Mouse (Mus musculus) heart, embryonic 14.5 days (tissue): ENCODE data around the gene Ppp3cb. TPM values are rescaled to one million over a fixed set of nuclear protein-coding genes. Genes with fewer than 3 reads are reported as not detected.

ENCODE experiments used
- ATAC-seq: fragments of 200-750 bp; cut with Nextera tagmentation; 2 replicates; pipeline ENCODE4 v1.8.0; 2017; ENCODE audit warnings: low read depth, moderate TSS enrichment; ENCODE audit not compliant: insufficient number of reproducible peaks, insufficient read depth, low FRiP score
- H3K27ac ChIP-seq, 2 experiments: fragments of 200-500 bp in 1 of 2; fragments of 300-500 bp in 1 of 2; sonication (generic) in 1 of 2; replicated peaks in 1 of 2; 2 replicates each; pipeline ENCODE4 v1.5.1; 2012 to 2014; ENCODE audit warnings: low read depth in 2 of 2, low read length in 2 of 2, control low read depth in 1 of 2, mild to moderate bottlenecking in 1 of 2, mixed read lengths in 1 of 2; ENCODE audit not compliant: control insufficient read depth in 1 of 2, insufficient read depth in 1 of 2
- H3K27me3 ChIP-seq: fragments of 300-500 bp; sonication (generic); 2 replicates; pipeline ENCODE4 v1.6.1; 2014; ENCODE audit warnings: mild to moderate bottlenecking, low read length, control low read depth; ENCODE audit not compliant: control insufficient read depth, insufficient read depth
- H3K36me3 ChIP-seq: fragments of 300-500 bp; sonication (generic); 2 replicates; pipeline ENCODE4 v1.6.1; 2014; ENCODE audit warnings: mild to moderate bottlenecking, control low read depth, low read length, mixed read lengths; ENCODE audit not compliant: control insufficient read depth, insufficient read depth
- H3K4me1 ChIP-seq, 2 experiments: fragments of 200-500 bp in 1 of 2; fragments of 300-500 bp in 1 of 2; sonication (generic) in 1 of 2; 2 replicates each; pipeline ENCODE4 v1.6.1; 2012 to 2014; ENCODE audit warnings: low read length in 2 of 2, control low read depth in 1 of 2, mixed read lengths in 1 of 2; ENCODE audit not compliant: control insufficient read depth in 2 of 2, insufficient read depth in 2 of 2
- H3K4me2 ChIP-seq: fragments of 300-500 bp; sonication (generic); 2 replicates; pipeline ENCODE4 v1.6.1; 2014; ENCODE audit warnings: mild to moderate bottlenecking, low read length
- H3K4me3 ChIP-seq, 2 experiments: fragments of 200-500 bp in 1 of 2; fragments of 300-500 bp in 1 of 2; sonication (generic) in 1 of 2; 2 replicates each; pipeline ENCODE4 v1.5.1; 2012 to 2014; ENCODE audit warnings: low read length in 2 of 2, mild to moderate bottlenecking in 2 of 2, control low read depth in 1 of 2, low read depth in 1 of 2, moderate library complexity in 1 of 2; ENCODE audit not compliant: control insufficient read depth in 1 of 2, insufficient read depth in 1 of 2
- H3K9ac ChIP-seq: fragments of 300-500 bp; sonication (generic); 2 replicates; pipeline ENCODE4 v1.6.1; 2014; ENCODE audit warnings: mild to moderate bottlenecking, low read length
- H3K9me3 ChIP-seq: fragments of 300-500 bp; sonication (generic); 2 replicates; pipeline ENCODE4 v1.6.1; 2016; ENCODE audit warnings: low read length, control low read depth; ENCODE audit not compliant: control insufficient read depth
- WGBS: fragments of 180-500 bp; shearing (Covaris S2); extraction: QIAGEN DNeasy Blood & Tissue Kit; methylation state at CpG from one replicate; pipeline ENCODE4 v1.1.7; 2014; 5-methylcytosine and 5-hydroxymethylcytosine counted together
- polyA plus RNA-seq: library from polyadenylated mRNA; unstranded; fragments of >200 nt; fragmentation: Nextera tagmentation; extraction: Ambion mirVana; gene quantifications from 2 replicates; pipeline ENCODE4 v1.2.1, GENCODE M21; 2014

The Ppp3cb gene
- polyA plus RNA-seq, 1 experiment from 2014 or later: 44.2 TPM

DNA sequence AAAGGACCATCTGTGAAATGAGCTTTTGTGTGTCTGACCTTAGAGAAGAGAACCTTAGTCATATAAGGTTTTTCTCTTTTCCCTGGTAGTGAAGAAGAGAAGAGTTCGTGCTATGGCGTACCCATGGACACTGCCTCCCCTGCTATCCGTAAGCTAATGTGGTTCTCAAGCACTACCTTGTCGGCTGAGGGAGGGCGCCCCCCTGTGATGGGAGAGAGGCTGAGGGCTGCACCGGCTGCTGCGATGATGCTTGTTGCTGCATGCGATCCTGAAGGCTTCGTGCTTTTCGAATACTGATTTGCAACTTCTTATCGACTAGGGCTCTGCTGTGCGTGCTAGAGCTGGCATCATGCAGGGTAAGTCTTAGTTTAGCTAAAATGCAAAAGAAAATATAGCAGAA lies 18.3 kb upstream of the Ppp3cb start:
- 70% methylated on average over 12 of the region's 12 CpGs for WGBS
- H3K4me1 ChIP-seq: no peaks in the 10 kb centered on the region
- no peak overlapping the region for H3K4me2 ChIP-seq
- H3K27me3 ChIP-seq: no peaks in the 10 kb centered on the region
- H3K4me3 ChIP-seq: no peak overlapping the region
- H3K27ac ChIP-seq: no peak overlapping the region
- ATAC-seq: no peak
- peaks cover 78% of the 10 kb centered on the region for H3K36me3 ChIP-seq
- no peaks in the 10 kb centered on the region for H3K9me3 ChIP-seq
- no peak overlapping the region for H3K9ac ChIP-seq

DNA sequence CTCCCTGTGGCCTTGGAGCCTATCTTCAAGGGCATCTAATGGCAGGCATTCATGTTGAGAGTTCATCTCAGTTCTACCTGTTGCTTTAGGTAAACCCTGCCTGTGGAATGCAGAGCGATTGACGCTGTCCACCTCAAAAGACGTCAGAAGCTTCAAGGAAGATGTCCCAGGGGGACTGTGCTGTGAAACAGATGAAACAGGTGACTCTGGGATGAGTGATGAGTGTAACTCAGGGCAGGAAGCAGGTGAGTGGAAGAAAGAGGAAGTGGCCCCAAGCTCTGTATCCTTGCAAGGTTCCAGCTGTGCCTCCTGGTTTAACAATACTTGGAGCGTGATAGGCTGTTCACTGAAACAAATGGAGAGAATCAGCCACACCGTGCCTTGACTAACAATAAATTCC lies 15.5 kb upstream of the Ppp3cb start:
- no peaks in the 10 kb centered on the region for H3K27me3 ChIP-seq
- H3K27ac ChIP-seq: no peak overlapping the region
- no peak for ATAC-seq
- 87% methylated on average over 5 of the region's 5 CpGs for WGBS
- no peak overlapping the region for H3K9ac ChIP-seq
- H3K4me1 ChIP-seq: no peaks in the 10 kb centered on the region
- H3K4me2 ChIP-seq: no peak overlapping the region
- H3K4me3 ChIP-seq: no peak overlapping the region
- peaks cover 63% of the 10 kb centered on the region for H3K36me3 ChIP-seq
- H3K9me3 ChIP-seq: no peaks in the 10 kb centered on the region

DNA sequence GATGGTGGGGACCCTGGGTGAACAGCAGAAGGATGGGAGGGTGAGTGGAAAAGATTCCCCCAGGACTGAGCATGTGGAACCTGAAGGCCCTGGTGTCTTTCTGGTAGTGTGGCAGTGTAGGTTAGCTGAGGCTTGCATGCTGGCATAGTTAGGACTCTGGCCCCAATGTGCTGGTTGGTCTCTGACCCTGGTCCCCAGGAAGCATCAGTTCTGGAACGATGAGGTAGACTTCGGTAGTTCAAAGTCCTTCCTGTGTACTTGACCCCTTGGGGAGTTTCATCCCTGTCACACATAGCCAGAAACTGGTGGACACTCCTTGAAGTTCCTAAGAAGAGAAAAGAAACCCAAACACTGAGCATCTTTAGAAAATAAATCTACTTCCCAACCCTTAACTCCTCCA lies 3.8 kb upstream of the Ppp3cb start:
- no peaks in the 10 kb centered on the region for H3K27me3 ChIP-seq
- peaks cover 67% of the 10 kb centered on the region for H3K36me3 ChIP-seq
- H3K4me2 ChIP-seq: no peak overlapping the region
- no peak overlapping the region for H3K9ac ChIP-seq
- H3K4me3 ChIP-seq: no peak overlapping the region
- ATAC-seq: no peak
- H3K27ac ChIP-seq: no peak overlapping the region
- WGBS: 98% methylated on average over 2 of the region's 2 CpGs
- H3K9me3 ChIP-seq: no peaks in the 10 kb centered on the region
- peaks cover 0 to 6% of the 10 kb centered on the region in 2 experiments; a peak in 2 of 4 replicates for H3K4me1 ChIP-seq

DNA sequence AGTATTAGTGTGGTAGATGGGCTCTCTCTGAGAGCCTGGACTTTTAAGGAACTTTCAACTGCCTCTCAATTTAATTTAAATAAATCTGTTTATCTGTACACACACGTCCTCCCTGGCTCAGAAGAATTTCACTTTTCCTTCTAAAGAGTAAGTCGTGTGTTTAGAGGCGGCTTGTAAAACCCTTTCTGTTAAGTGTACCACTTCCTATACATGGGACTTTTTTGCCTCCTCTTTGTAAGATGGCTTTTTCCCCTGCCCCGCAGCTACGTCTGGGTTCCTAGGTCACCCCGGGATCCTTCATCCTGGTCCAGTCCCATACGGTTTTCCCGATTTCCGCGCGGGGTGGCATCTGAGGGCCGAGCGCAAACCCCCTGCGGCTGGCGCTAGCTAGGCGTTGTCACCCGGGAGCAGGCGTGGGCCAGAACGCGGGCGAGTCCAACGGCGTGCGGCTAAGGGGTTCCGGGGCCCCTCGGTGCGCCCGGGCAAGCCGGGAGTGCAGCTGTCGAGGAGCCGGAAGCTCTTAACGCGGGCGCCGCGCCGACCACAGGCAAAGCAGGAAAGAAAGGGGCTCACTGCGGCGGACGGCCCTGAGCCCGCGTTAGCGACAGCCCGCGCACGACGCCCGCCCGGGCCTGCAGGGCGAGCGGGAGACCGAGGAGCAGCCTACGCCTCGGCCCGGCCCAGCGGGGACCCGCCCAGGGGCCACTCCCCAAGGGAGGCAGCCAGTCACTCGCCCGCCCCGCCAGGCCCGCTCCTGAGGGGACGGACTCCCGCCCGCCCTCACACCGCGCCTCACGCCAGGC lies 643 bp downstream of the Ppp3cb start:
- Histone ChIP-seq H3K4me3 (peak overlapping the region; percentile 66 to 70), H3K4me2 (peak overlapping the region; percentile 72), H3K27me3 (no peaks in the 10 kb centered on the region), H3K9me3 (no peaks in the 10 kb centered on the region), H3K9ac (peak overlapping the region; percentile 79), H3K27ac (peak overlapping the region; percentile 92 to 99), H3K36me3 (peaks cover 30% of the 10 kb centered on the region), H3K4me1 (peaks cover 0 to 19% of the 10 kb centered on the region in 2 experiments; a peak in 2 of 4 replicates)
- 1% methylated on average over 47 of the region's 67 CpGs for WGBS
- ATAC-seq: peak; percentile 99

DNA sequence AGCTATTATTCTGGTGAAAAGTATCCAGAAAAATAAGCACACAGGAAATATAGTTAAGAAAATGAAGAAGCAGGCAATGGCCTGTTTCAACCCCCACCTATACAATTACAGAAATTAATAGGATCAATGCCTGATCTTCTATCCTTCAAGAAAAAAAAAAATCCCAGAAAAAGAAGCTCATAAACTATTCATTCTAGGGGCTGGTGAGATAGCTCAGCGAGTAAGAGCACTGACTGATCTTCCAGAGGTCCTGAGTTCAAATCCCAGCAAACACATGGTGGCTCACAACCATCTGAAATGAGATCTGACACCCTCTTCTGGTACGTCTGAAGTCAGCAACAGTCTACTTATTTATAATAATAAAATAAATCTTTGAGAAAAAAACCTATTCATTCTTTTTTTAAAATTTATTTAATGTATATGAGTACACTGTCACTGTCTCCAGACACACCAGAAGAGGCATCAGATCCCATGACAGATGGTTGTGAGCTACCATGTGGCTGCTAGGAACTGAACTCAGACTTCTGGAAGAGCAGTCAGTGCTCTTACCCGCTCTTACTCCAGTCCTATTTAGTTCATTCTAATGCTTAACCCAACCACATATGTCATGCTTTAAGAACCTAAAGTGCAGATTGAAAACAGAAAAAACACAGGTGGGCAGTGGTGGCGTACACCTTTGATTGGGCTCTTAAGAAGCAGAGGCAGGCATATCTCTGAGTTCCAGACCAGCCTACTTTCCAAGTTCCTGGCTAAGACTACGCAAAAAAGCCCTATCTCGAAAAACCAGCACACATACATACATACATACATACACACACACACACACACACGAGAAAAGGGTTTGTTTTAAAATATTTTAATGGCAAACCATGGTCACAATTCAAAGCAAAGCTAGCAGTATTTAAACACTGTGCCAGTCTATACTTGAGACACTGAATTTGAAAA lies 1.6 kb downstream of the Ppp3cb start:
- Histone ChIP-seq H3K27me3 (no peaks in the 10 kb centered on the region), H3K4me3 (peak overlapping the region in 1 of 2 experiments; percentile 70; a peak in 2 of 4 replicates), H3K9ac (peak overlapping the region; percentile 79), H3K36me3 (peaks cover 20% of the 10 kb centered on the region), H3K9me3 (no peaks in the 10 kb centered on the region), H3K4me2 (peak overlapping the region; percentile 72), H3K4me1 (peaks cover 0 to 19% of the 10 kb centered on the region in 2 experiments; a peak in 2 of 4 replicates), H3K27ac (no peak overlapping the region)
- ATAC-seq: no peak
- 72% methylated on average over 7 of the region's 7 CpGs for WGBS

DNA sequence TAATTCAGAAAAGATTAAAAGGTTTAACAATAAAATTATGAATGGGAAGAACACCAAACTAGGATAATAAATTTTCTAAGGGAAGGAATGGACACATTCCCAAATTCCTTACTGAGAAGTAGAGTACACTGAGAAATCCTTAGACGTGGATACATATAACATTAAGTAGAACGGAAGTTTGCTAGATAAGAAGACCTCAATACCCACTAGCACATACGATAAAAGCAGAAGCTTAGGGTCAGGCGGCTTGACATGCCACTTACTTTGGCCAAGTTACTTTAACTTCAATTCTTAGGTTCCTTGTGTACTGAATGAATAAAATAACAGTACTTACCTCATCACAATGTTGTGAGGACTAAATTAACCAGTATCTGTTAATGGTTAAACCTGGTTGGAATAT lies 16.7 kb downstream of the Ppp3cb start:
- H3K4me1 ChIP-seq: no peaks in the 10 kb centered on the region
- no peaks in the 10 kb centered on the region for H3K9me3 ChIP-seq
- ATAC-seq: no peak
- H3K4me2 ChIP-seq: no peak overlapping the region
- H3K9ac ChIP-seq: no peak overlapping the region
- H3K27ac ChIP-seq: no peak overlapping the region
- H3K4me3 ChIP-seq: no peak overlapping the region
- no peaks in the 10 kb centered on the region for H3K27me3 ChIP-seq
- H3K36me3 ChIP-seq: peaks cover 20% of the 10 kb centered on the region
- WGBS: 84% methylated on average over 4 of the region's 4 CpGs

DNA sequence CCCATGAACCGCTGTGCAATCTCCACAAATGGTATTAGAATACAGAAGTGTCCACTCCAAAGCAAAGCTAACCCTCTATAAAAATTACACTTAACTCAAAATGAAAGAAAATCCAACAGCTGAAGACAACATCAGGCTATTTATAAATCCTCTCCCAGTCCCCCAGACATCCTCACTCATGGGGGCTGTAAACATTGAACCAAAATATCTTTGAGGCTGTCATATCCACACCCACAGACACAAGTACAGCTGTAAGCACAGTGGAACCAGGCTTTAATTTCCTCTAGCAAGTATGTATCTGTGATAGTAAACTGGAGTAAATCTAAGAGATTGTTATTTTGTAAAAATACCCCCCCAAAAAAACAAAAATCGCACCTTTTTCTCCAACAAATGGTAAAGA lies 26.2 kb downstream of the Ppp3cb start:
- Histone ChIP-seq H3K36me3 (peaks cover 69% of the 10 kb centered on the region), H3K4me1 (no peaks in the 10 kb centered on the region), H3K4me2 (no peak overlapping the region), H3K4me3 (no peak overlapping the region), H3K9me3 (no peaks in the 10 kb centered on the region), H3K9ac (no peak overlapping the region), H3K27me3 (no peaks in the 10 kb centered on the region), H3K27ac (no peak overlapping the region)
- no peak for ATAC-seq
- 96% methylated on average over 2 of the region's 2 CpGs for WGBS
